Mouse (Mus musculus) megakaryocyte, adult 5-6 weeks (primary cell): ENCODE data around the gene Pnrc1. TPM values are rescaled to one million over a fixed set of nuclear protein-coding genes. Genes with fewer than 3 reads are reported as not detected.
"Not testable (repeated sequence)": the region's sequence is repeated elsewhere in the genome, so short reads cannot be mapped to it uniquely, and the experiment has no call there.

Experiments
- ATAC-seq: 2 replicates; pipeline ENCODE4 v1.8.0; 2016; ENCODE audit warnings: mild to moderate bottlenecking, inconsistent platforms; ENCODE audit not compliant: poor library complexity, severe bottlenecking
- total RNA-seq, 2 experiments: library from RNA; stranded (forward) in 1 of 2; stranded (reverse) in 1 of 2; fragments of 153-499, 151-499 nt in 1 of 2; fragments of 221-1000, 200-1000 nt in 1 of 2; gene quantifications; 2 replicates each; pipeline versions ENCODE4 v1.2.3 to v1.2.4; 2015 to 2017

Pnrc1 gene
- total RNA-seq (2015), result 152 and 164 TPM in 2 replicates
- 116 and 130 TPM in 2 replicates for total RNA-seq (2017)

DNA sequence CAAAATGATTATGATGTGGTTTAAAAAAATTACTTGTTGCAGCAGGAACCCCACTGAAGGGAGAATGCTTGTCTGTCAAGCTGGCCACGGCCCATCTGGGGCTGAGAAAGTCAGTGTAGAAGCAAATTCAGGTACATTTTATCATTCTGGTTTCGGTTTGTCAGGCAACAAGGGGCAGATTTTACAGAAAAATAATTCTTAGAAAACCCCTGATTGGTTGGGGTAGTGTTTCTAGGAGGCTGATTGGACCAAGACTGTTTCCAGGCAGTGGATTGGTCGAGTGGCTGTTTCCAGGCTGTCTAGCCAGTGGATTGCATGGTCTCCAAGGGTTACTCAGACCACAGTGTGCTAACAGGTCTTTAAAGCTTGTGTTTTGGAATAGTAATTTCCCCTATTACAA is at the start of gene Pnrc1:
Gene Pnrc1 (minus strand): TSS at position 162 of the 400 bp plus-strand sequence.
- peak; percentile 36; the same call in 1 of the 2 replicates for ATAC-seq

GRCm38 (mm10) chr4:33337999-33338398 is 48.0 kb upstream of the Pnrc1 start:
- no peak for ATAC-seq

DNA sequence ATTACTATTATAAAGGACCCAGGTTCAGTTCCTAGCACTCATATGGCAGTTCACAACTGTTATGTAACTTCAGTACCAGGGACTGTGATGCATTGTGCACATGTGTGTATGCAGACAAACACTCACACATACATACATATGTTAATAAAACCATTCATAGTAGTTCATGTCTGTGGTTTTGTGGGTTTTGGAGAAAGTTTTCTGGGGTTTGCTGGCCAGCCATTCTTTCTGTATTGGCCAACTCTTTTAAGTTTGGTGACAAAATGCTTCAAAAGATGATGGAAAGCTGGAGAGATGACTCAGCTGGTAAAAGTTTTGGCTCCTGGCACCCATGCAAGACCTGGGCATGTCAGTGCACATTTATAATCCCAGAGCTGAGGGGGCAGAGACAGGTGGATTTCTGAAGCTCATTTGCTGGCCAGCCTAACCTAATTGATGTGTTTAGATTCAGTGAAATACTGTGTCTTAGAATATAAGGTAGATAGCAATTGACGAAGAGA is 43.0 kb upstream of the Pnrc1 start:
- no peak for ATAC-seq

- no peak for ATAC-seq
These were observed 41.2 kb upstream of the Pnrc1 start for GRCm38 (mm10) chr4:33331147-33331546.

DNA sequence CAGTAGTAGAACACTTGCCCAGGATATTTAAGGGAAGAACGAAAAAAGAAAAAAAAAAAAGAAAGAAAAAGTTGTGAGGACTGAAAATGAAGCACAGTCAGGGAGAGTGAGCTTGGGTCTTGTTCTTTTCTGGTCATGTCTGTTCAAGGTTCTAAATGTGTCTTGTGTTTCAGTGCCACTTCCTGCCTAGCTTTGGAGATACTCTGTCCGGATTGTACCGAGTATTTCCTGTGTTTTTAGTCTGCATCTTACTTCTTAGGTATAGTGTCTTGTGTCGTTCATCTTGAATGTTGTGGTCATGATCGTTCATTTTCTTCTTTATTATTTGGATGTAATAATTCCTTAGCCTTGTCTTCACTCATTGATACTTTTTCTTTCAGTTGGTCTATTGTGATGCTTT is 25.9 kb upstream of the Pnrc1 start:
- ATAC-seq, result no peak

GRCm38 (mm10) chr4:33314150-33314549 is 24.2 kb upstream of the Pnrc1 start:
- ATAC-seq, result not testable (repeated sequence)

DNA sequence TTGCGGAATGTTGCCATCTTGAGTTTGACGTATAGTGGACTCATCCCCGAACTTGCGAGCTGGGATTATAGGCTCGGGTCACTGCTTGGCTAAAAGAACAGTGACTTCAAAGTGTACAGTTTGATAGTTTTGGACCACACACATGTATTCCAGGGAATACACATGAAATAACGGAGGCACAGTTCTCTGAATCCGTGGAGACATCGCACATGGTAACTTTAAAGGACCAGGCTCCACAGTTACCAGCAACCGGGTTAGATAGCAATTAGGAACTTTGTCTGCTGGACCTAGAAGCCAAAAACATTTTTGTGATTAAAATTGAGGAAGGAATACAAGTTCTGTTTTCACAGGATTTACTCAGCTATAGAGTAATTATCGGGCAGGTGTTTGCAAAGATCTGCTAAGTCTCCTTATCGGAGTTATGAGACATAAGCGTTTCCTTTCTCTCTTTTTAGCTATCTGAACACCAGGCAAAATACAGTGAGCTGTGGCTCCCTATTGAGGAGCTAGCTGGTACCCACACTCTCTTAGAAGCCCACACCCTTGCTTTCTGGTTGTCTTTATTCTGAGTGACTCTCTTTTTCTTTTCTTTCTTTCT is 21.0 kb upstream of the Pnrc1 start:
- no peak for ATAC-seq

- ATAC-seq, result peak; percentile 99
These were observed 20.1 kb upstream of the Pnrc1 start, which contains the start of gene Rngtt for GRCm38 (mm10) chr4:33309764-33310757. Rngtt (plus strand) TSS chr4:33310311.

DNA sequence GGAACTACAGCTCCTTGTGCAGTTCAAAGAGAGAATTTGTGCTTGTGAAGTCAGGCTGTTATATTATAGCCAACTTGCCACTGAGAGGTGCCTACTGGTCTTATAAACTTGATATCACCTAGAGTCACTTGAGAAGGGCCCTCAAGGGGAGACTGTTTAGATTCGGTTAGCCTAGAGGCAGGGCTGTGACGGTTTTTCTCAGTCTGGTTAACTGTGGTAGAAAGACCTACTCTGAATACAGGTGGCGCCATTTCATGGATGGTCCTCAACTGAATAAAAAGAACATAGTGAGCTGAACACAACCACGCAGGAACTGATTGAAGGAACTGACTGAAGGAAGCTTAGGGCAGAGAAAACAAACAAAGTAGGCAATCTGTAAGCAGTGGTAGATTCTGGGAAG is 17.2 kb upstream of the Pnrc1 start:
- no peak for ATAC-seq

GRCm38 (mm10) chr4:33303057-33303456 is 13.1 kb upstream of the Pnrc1 start:
- ATAC-seq, result peak; percentile 89

- not testable (repeated sequence) for ATAC-seq
These were observed 11.1 kb upstream of the Pnrc1 start for GRCm38 (mm10) chr4:33300891-33301665.

GRCm38 (mm10) chr4:33292409-33293370 is 2.7 kb upstream of the Pnrc1 start:
- ATAC-seq, result peak; percentile 67

- ATAC-seq, result no peak
These were observed 915 bp upstream of the Pnrc1 start for GRCm38 (mm10) chr4:33290878-33291277.

DNA sequence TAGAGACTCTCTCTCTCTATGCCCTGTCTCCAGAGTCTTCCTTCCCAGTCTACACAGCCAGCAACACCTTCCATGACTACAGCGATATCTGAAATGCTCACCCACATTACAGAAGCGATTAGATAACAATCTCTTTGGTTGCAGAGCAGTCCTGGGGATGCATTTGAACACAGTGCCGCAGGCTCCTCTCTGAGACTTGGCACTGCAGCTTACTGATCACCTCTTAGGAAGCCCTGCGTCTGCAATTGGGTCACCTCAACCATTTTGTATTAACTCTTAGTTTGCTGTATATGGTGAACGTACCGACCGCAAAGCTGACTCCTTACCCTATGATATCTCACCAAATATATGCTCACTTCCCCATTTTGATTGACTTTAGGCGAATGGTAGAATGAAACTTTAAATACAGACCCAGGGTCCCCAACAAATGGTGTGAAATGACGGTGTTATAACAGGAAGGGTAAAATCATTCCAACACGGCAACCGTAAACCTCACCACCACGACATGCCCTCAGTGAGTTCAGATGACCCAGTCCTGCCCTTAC is 785 bp downstream of the Pnrc1 start:
- peak; percentile 49 for ATAC-seq

- 0 out of 2 replicates have a peak, but pooled peaks have one; percentile 43 for ATAC-seq
These were observed 4.5 kb downstream of the Pnrc1 start for GRCm38 (mm10) chr4:33285448-33285847.

DNA sequence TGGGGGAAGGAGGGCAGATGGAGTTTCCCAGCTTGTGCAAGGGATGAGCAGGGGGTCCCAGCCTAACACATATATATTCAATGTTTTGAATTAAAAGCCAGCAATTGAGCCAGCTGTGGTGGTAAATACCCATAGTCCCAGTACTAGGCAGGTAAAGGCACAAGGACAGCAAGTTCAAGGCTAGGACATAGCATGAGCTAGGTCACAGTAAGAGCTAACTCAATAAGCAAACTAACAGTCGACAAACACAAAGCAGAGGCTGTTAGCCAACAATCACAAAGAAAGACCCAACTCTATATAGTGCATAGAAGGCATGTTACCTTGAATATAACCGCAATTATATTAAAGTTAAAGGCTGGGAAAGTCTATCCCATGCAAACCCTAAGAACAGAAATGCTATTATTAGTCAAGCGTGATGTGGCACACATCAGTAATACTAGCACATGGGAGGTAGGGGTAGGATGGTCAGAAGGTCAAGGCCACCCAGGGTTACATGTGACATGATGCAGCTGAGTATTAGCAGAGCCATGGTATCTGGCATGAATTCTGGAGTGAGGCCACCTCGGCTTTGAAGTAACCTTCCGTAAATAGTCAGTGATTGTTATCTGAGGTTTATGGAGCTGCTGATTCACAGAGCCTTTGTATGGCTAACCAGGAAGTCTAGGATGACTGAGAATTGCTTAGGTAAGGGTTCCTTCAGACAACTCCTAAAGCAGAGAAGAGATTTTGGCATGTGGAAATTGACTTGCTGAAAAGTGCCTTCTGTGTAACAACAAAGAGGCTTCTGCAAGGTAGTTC is 5.7 kb downstream of the Pnrc1 start:
- ATAC-seq, result no peak

DNA sequence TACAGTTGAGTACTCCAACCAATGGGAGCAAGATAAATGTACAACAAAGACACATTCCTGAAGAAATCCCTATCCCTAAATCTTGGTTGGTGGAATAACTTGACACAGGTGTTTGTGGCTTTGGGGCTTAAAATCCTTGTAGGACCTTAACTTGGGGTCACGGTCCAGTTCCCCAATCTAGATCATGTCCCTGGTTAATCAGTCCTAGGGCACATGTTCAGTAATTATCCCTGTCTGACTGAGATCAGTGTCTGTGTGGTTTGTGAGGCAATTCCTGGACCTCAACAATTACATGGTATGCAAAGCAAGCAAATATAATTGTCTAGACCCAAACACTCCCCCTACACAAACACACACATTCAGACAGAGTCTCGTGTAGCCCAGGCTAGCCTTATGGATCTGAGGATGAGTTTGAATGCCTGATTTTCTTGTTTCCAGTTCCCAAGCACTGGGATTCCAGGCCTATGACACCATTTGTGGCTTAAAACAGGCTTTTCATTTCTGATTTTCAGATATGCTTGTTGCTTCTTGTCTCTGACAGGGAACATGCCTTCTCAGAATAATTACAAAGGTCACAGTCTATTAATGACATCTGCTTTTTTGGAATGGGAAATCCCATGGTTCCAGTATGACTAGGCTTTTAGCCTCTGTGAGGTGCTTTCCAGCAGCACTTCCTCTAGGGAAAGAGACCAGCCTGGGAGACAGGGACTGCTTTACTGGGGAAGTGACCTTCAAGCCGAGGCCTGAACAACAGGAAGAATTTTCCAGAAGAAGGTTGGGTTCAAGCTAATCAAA is 7.9 kb downstream of the Pnrc1 start:
- ATAC-seq, result no peak

DNA sequence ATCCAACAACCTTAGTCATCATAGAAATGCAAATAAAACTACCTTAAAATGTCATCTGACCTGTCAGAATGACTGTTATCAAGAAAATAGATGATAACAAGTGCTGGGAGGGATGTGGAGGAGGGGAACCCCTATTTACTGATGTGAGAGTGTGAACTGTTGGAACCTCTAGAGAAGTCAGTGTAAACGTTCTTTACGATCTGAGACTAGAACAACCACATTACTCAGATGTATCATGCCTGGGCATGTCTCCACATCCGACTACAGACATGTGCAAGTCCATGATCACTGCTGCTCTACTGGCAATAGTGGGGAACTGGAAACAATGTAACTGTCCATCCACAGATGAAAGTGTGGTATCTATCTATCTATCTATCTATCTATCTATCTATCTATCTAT is 16.5 kb downstream of the Pnrc1 start:
- no peak for ATAC-seq
